Mouse (Mus musculus) cerebellum, adult 9-10 months (tissue): ENCODE results near the gene Pml.
A peak's percentile ranks its signal among the peaks of the same experiment; 100 is the strongest.
"Not testable (repeated sequence)": the region's sequence is repeated elsewhere in the genome, so short reads cannot be mapped to it uniquely, and the experiment has no call there.

Experiments used
- DNase-seq: peaks from one replicate; pipeline ENCODE4 v3.0.0; 2022

Gene Pml

GRCm38 (mm10) chr9:58249592-58250192, at the start of gene Pml:
TSS of gene Pml (minus strand) at chr9:58249786.
- peak; percentile 59 for DNase-seq

- no peak for DNase-seq
These were observed 48.4 kb upstream of the Pml start for GRCm38 (mm10) chr9:58297961-58298477.

DNA sequence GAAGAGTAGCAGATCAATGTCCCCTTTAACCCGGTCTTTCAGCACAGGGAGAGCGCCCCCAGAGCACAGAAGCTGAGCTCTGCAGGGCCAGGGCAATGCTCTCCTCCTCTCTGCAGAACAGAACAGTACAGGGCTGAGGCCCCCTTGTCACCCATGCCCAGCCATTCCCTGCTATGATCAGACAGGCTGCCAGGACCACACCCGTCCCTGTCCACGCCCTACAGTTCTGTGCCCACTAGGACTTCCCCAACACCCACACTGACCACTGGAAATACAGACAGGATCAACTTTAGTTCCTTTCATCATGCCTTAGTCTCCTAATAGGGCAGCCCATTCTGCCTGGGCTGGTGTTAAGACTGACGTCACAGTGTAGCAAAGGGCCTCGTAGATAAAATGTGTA, 47.5 kb upstream of the Pml start:
- no peak for DNase-seq

- no peak for DNase-seq
These were observed 46.3 kb upstream of the Pml start for GRCm38 (mm10) chr9:58295766-58296361.

DNA sequence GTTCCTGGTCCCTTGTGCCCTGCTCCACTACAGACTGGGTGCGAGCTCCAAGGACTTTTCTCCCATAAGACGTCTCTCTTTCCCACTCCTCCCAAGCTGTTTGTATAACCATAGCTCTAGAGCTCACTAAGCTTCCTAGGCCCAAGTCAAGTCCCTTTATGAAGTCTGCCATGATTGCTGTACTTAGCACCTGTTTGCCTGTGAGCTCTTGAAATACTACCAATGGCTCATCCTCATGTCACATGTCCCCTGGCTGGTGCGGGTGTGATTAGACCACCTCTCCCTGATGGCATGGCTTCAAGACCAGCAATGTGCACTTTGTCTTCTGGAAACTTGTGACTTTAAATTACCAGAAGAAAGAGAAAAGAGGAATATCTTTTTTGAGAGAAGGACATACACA, 45.8 kb upstream of the Pml start:
- DNase-seq = no peak

DNA sequence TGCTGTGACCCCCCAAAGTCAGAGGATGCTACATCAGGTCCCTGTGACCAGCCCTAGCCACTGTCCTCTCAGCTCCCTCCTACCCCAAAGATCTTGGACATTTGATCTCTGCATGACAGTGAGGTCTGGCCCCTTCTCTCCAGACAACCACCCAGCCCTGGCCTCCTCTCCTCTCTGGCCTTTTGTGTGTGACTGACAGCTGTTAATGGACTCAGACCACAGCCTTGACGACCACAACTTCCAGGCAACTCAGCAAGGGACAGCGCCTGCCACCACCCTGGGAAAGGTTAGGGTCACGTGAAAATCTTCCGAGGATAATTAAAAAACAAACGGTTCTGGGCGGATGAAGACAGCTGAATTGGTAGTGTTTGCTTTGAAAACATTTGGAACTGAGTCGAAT, 44.9 kb upstream of the Pml start:
- DNase-seq = no peak

- no peak for DNase-seq
These were observed 40.3 kb upstream of the Pml start for GRCm38 (mm10) chr9:58289901-58290300.

- DNase-seq = no peak
These were observed 39.5 kb upstream of the Pml start for GRCm38 (mm10) chr9:58289090-58289489.

GRCm38 (mm10) chr9:58283431-58283830, 33.8 kb upstream of the Pml start:
- DNase-seq = no peak

DNA sequence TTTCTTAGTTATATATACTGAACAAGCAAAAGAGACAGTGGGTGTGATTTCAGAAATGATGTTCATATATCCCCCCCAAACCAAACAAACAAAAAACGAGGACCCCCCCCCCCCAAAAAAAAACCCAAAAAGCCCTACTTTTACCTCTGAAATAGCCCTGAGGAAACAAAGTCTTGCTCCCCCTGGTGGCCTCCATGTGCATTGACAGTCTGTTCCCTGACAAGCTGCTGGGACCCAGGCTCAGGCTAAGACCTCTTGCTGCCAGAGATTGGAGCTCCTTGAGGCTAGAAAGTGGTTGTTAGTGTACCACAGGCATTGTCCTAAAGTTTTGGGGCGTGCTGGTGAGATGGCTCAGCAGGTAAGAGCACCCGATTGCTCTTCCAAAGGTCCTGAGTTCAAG, 32.0 kb upstream of the Pml start:
- DNase-seq = peak; percentile 35

DNA sequence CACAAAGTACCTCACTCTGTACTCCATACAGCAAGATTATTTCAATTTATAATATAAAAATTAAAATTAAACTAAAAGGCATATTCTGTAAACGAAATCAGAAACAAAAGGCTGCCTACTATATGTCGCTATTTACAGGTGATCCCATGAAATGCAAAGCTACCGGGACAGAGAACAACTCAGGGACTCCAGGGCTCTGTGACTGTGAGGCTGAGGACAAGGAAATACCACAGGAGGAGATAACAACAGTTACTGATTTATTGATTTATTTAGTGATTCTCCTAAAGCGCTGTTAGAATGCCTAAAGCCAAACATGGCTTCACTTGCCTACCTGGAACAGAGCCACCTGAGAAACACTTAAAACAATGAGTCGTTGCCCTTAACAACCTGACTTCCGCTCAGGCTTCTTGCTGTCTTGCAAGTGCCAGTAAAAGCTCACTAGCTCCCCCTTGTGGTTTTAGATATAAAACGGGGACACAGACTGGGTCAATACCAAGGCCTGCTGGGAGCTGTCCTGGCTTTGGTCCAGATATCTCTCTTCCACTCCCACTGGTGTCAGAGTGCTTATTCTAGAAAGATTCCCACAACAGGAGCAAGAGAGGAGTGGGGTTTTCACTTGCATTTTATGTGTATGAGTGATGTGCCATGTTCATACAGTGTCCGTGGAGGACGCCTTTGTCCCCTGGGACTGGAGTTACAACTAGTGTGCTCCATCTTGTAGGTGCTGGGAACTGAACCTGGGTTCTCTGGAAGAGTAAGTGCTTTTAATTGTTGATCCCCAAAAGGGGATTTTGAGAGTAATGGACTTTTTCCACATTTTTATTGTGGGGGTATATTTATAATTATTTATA, 30.9 kb upstream of the Pml start:
- peak; percentile 85 for DNase-seq

GRCm38 (mm10) chr9:58279780-58280179, 30.2 kb upstream of the Pml start:
- DNase-seq = no peak

DNA sequence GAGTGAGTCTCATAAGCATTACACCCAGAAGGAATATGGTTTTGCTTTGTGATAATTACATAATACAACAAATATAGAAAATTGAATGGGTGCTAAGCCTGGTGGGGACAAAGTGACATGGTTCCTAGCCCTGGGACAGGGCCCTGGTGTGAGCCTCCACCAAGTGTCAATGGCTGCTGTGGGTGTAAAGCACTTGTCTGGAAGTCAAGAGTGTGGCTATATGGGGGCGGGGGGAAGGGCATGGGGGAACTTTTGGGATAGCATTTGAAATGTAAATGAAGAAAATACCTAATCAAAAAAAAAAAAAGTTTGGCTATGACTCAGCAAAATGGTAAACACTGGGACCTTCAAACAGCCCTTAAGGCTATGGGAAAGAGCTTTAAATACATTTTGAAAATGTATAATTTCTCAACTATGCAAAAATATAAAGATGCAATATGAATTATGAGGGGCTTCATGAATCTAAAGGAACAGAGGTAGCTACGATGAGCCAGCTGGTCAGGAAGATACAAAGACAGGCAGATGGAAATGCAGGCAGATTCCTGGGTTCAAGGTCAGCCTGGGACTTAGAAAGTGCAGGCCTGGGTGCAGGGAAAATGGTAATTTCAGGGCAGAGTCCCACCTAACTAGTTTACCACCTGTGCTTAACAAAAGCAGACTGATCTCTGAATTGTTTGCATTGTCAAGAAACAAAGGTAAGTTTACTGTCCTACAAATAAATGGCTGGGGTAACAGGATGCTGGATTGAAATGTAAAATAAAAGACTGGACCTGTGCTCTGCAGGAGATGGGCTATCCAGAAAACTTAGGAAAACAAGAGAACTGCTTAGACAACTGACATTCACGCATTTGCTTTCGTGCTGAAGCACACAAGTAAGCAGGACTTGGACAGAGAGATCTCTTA, 29.5 kb upstream of the Pml start:
- no peak for DNase-seq

DNA sequence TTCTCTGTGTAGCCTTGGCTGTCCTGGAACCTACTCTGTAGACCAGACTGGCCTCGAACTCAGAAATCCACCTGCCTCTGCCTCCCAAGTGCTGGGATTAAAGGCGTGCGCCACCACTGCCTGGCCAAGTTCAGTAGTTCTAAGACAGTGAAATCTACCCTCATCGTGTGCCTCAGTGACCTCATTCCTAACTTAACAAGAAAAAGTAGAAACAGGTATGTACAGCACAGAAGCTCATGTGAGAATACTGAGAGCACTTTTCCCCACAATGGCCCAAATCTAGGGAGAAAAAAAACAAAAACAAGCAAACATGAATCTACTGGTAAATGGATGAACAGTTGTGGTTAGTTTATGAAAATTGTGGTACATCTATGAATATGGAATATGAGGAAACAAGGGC, 28.7 kb upstream of the Pml start:
- no peak for DNase-seq

DNA sequence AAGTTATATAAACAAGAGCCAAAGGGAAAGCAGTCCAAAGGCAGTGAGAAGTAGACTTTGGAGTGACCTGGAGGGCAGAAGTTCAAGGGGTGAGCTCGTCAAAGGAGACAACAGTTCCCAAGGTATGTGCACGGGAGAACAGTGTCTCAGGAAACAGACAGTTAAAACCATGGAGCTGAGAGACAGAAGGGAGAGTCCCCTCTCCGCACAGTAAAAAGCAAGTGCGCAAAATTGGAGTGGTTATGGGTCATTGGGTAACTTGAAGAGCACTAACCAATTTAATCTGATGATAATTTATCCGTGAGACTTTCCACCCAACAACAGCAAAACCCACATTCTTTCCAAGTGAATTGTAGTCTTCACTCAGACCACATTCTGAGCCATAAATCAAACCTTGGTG, 26.8 kb upstream of the Pml start:
- DNase-seq = no peak

GRCm38 (mm10) chr9:58275797-58276196, 26.2 kb upstream of the Pml start:
- no peak for DNase-seq

DNA sequence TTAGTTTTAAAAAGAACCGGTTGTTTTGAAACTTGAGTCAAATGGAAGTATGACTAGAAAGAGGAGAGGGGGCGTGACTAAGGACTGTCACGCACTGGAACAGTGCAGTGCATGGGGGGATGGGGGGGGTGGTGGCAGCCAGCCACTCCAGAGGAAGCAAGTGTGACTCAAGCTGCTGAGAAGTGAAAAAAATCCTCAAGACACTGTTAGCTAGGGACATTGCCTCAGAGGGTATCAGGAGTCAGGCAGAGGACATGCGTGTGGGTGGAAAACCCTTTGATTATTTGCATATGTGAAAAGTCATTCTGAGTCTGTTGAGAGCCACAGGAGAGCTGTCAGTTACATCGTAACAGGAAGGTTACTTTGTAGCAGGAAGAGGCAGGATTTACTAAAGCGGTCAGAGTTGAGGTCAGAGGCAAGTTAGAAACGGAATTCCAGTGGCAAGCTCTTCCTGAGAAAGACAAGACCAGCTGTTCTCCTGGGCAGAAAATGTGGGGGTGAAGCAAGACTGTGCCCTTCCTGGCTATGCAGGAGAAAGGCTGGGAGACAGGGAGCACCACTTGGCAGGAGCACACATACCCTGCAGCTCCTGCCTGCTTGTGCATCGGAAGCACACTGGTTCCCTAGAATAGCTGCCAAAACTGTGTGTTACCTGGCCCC, 25.7 kb upstream of the Pml start:
- peak; percentile 33 for DNase-seq

DNA sequence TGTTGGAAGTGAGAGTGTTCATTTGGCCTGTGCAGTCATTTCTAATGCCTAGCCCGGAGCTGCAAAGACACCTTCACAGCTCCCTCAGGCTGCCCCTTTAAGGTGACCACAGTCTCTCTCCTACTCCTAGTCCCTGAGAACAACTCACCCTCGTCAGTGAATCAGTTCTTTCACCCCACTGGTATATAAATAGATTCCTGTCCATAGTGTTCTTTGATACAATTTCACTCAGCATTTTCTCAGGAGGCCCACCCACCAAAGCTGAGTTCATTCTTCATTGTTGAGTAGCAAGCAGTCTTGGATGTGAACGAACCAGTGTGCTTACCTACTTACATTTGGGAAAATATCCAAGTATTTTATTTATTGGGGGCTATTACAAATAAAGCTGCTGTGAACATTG, 25.0 kb upstream of the Pml start:
- no peak for DNase-seq

- no peak for DNase-seq
These were observed 24.6 kb upstream of the Pml start for GRCm38 (mm10) chr9:58274101-58274604.

GRCm38 (mm10) chr9:58272855-58273254, 23.3 kb upstream of the Pml start:
- DNase-seq = no peak

DNA sequence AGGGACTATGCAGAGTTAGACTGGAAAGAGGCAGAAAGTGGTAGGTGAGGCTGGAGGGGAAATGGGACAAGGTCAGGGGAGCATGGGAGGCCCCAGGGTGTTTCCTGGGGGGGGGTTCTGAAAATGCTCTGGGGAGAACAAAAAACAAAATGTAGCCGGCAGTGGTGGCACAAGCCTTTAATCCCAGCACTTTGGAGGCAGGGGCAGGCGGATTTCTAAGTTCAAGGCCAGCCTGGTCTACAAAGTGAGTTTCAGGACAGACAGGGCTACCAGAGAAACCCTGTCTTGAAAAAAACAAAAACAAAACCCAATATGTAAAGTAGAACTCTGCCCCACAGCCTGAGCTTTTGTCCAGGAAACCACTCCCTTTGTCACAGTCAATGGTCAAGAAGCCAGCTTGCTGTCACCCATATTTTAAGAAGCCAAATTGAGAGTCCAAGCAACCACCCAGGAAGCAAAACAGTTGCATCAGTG, 22.5 kb upstream of the Pml start:
- DNase-seq = no peak

GRCm38 (mm10) chr9:58271551-58271950, 22.0 kb upstream of the Pml start:
- DNase-seq = not testable (repeated sequence)
